Mouse (Mus musculus): ENCODE measurements around the gene Iglon5. TPM values are rescaled to one million over a fixed set of nuclear protein-coding genes. Genes with fewer than 3 reads are reported as not detected.

Gene Iglon5
- total RNA-seq, 2 experiments from 2014 or later, result 0.29 TPM

- DNase-seq, result no peak
Observed at GRCm38 (mm10) chr7:43427406-43427805, 62.5 kb downstream of the Iglon5 start, which contains the start of gene Lim2. Lim2 (plus strand) TSS chr7:43427670.

GRCm38 (mm10) chr7:43423991-43424625, 65.8 kb downstream of the Iglon5 start:
- no peak for DNase-seq

- peak; percentile 90 for DNase-seq
Observed at GRCm38 (mm10) chr7:43422995-43423617, 66.8 kb downstream of the Iglon5 start.

Small RNA genes lying within 50 kb of the gene (microRNA-seq; reads per million reads assigned to microRNA genes)
- gene Mir7051, result 4.8 to 6.3 reads per million in 2 experiments

Other genes starting within 250 kb of the Iglon5 start
- gene Zfp715, start 176.8 kb downstream of the Iglon5 start, total RNA-seq (2021), result 10 to 100 TPM; 13.9 to 15.3 TPM
- under 1 TPM in 1 of 2 experiments, not detected in 1; 0.10 TPM for gene Siglecf, start 138.7 kb downstream of the Iglon5 start, total RNA-seq (2021)
- under 1 TPM; 0.09 to 0.55 TPM for gene Siglecg, start 81.9 kb downstream of the Iglon5 start, total RNA-seq (2021)
- gene Lim2, start 62.4 kb downstream of the Iglon5 start, total RNA-seq (2021), result not detected
- not detected for gene Nkg7, start 53.0 kb downstream of the Iglon5 start, total RNA-seq (2021)
- gene Cldnd2, start 49.3 kb downstream of the Iglon5 start, total RNA-seq (2021), result not detected
- gene Etfb, start 46.0 kb downstream of the Iglon5 start, total RNA-seq (2021), result 100 to 1,000 TPM; 882 to 955 TPM
- gene Gm45233, start 45.9 kb downstream of the Iglon5 start, total RNA-seq (2021), result 1 to 10 TPM; 2.9 to 3.0 TPM
- 1 to 10 TPM; 4.1 to 6.3 TPM for gene Vsig10l, start 26.9 kb downstream of the Iglon5 start, total RNA-seq (2021)
- gene 4931406B18Rik, start 15.9 kb upstream of the Iglon5 start, total RNA-seq (2021), result not detected
- 1 to 10 TPM; 1.7 to 2.1 TPM for gene Cd33, start 54.4 kb upstream of the Iglon5 start, total RNA-seq (2021)
- gene Zfp658, start 72.2 kb upstream of the Iglon5 start, total RNA-seq (2021), result 1 to 10 TPM; 1.0 to 1.1 TPM
- gene Zfp719, start 89.5 kb upstream of the Iglon5 start, total RNA-seq (2021), result 1 to 10 TPM; 9.4 to 10.0 TPM
- gene Zfp819, start 117.1 kb upstream of the Iglon5 start, total RNA-seq (2021), result not detected
- gene Ceacam18, start 144.6 kb upstream of the Iglon5 start, total RNA-seq (2021), result not detected
- under 1 TPM; 0.34 to 0.48 TPM for gene Siglece, start 170.1 kb upstream of the Iglon5 start, total RNA-seq (2021)
- 1 to 10 TPM; 4.7 to 5.6 TPM for gene Ctu1, start 181.9 kb upstream of the Iglon5 start, total RNA-seq (2021)
- gene Klk14, start 200.3 kb upstream of the Iglon5 start, total RNA-seq (2021), result not detected
- gene Klk13, start 222.5 kb upstream of the Iglon5 start, total RNA-seq (2021), result not detected